Mouse (Mus musculus): ENCODE results near the gene Qtrt1. TPM values are rescaled to one million over a fixed set of nuclear protein-coding genes. Genes with fewer than 3 reads are reported as not detected.

Gene Qtrt1
- 10 to 100 TPM; 34.0 to 35.3 TPM for total RNA-seq (2021)
- long read RNA-seq, experiment 1, transcript Qtrt1-201 (10 exons, 1,316 nt): major isoform, 17 of 22 reads
- long read RNA-seq, experiment 1, partial matches to known transcripts: 0 of 22 reads
- long read RNA-seq, experiment 1, other reads (novel, unspliced or antisense): 5 of 22 reads
- long read RNA-seq, experiment 2, transcript Qtrt1-201 (10 exons, 1,316 nt): major isoform, 25 of 42 reads
- long read RNA-seq, experiment 2, partial matches to known transcripts: 3 of 42 reads
- long read RNA-seq, experiment 2, other reads (novel, unspliced or antisense): 14 of 42 reads

- peak; percentile 36 to 67 for DNase-seq (ENCODE audit: low spot score in 2 of 2)
Observed at GRCm38 (mm10) chr9:21411669-21412550, at the start of gene Qtrt1. Gene Qtrt1 (plus strand): TSS chr9:21411837.

- peak; percentile 17 to 52 for DNase-seq (ENCODE audit: low spot score in 2 of 2)
Observed at GRCm38 (mm10) chr9:21366541-21367220, 45.0 kb upstream of the Qtrt1 start.

- DNase-seq (ENCODE audit: low spot score in 2 of 2): peak; percentile 98 to 100
Observed at GRCm38 (mm10) chr9:21367357-21368111, 44.1 kb upstream of the Qtrt1 start, which contains the start of gene Ilf3. Gene Ilf3 (plus strand): TSS chr9:21367871.

- peak; percentile 44 to 56 for DNase-seq (ENCODE audit: low spot score in 2 of 2)
Observed at GRCm38 (mm10) chr9:21368131-21368584, 43.5 kb upstream of the Qtrt1 start.

- no peak for DNase-seq (ENCODE audit: low spot score in 2 of 2)
Observed at GRCm38 (mm10) chr9:21369080-21369479, 42.6 kb upstream of the Qtrt1 start.

GRCm38 (mm10) chr9:21370876-21371275, 40.8 kb upstream of the Qtrt1 start:
- no peak for DNase-seq (ENCODE audit: low spot score in 2 of 2)

GRCm38 (mm10) chr9:21372508-21372907, 39.1 kb upstream of the Qtrt1 start:
- no peak for DNase-seq (ENCODE audit: low spot score in 2 of 2)

GRCm38 (mm10) chr9:21379195-21379594, 32.4 kb upstream of the Qtrt1 start:
- DNase-seq (ENCODE audit: low spot score in 2 of 2): no peak

- DNase-seq (ENCODE audit: low spot score in 2 of 2): no peak
Observed at GRCm38 (mm10) chr9:21380868-21381267, 30.8 kb upstream of the Qtrt1 start.

- no peak for DNase-seq (ENCODE audit: low spot score in 2 of 2)
Observed at GRCm38 (mm10) chr9:21383966-21384365, 27.7 kb upstream of the Qtrt1 start.

- DNase-seq (ENCODE audit: low spot score in 2 of 2): no peak
Observed at GRCm38 (mm10) chr9:21392646-21393175, 18.9 kb upstream of the Qtrt1 start.

- DNase-seq (ENCODE audit: low spot score in 2 of 2): no peak
Observed at GRCm38 (mm10) chr9:21395692-21396091, 15.9 kb upstream of the Qtrt1 start.

GRCm38 (mm10) chr9:21397170-21397569, 14.5 kb upstream of the Qtrt1 start:
- no peak for DNase-seq (ENCODE audit: low spot score in 2 of 2)

- no peak for DNase-seq (ENCODE audit: low spot score in 2 of 2)
Observed at GRCm38 (mm10) chr9:21401042-21401441, 10.6 kb upstream of the Qtrt1 start.

- no peak for DNase-seq (ENCODE audit: low spot score in 2 of 2)
Observed at GRCm38 (mm10) chr9:21402764-21403253, 8.8 kb upstream of the Qtrt1 start.

- DNase-seq (ENCODE audit: low spot score in 2 of 2): no peak
Observed at GRCm38 (mm10) chr9:21403745-21404144, 7.9 kb upstream of the Qtrt1 start.

GRCm38 (mm10) chr9:21405525-21405924, 6.1 kb upstream of the Qtrt1 start:
- no peak for DNase-seq (ENCODE audit: low spot score in 2 of 2)

GRCm38 (mm10) chr9:21407951-21408350, 3.7 kb upstream of the Qtrt1 start:
- DNase-seq (ENCODE audit: low spot score in 2 of 2): peak in 1 of 2 experiments; percentile 31

GRCm38 (mm10) chr9:21408624-21409023, 3.0 kb upstream of the Qtrt1 start:
- DNase-seq (ENCODE audit: low spot score in 2 of 2): no peak

- peak; percentile 42 to 69 for DNase-seq (ENCODE audit: low spot score in 2 of 2)
Observed at GRCm38 (mm10) chr9:21409592-21410317, 1.9 kb upstream of the Qtrt1 start.
